Mouse (Mus musculus) MEL (cell line): ENCODE results near the gene Txnrd2.

ENCODE experiments used
- CTCF ChIP-seq, 3 experiments: IDR thresholded peaks in 2 of 3; conservative IDR thresholded peaks in 1 of 3; 2 replicates each; pipeline ENCODE4 v1.5.1; 2011 to 2012; ENCODE audit warnings: low read length in 3 of 3, low read depth in 2 of 3, mild to moderate bottlenecking in 2 of 3, improper control_type of control experiment in 1 of 3, inconsistent platforms in 1 of 3, mixed read lengths in 1 of 3, moderate library complexity in 1 of 3; ENCODE audit not compliant: control insufficient read depth in 1 of 3, insufficient read depth in 1 of 3, poor library complexity in 1 of 3, severe bottlenecking in 1 of 3
- ELF1 ChIP-seq: IDR thresholded peaks from 2 replicates; pipeline ENCODE4 v1.6.1; 2014; ENCODE audit warnings: low read depth, mild to moderate bottlenecking, inconsistent platforms, low read length, improper control_type of control experiment, moderate library complexity
- GATA1 ChIP-seq: IDR thresholded peaks from 2 replicates; pipeline ENCODE4 v1.6.1; 2011; ENCODE audit warnings: low read depth, low read length, improper control_type of control experiment
- KAT2A ChIP-seq: conservative IDR thresholded peaks from 2 replicates; pipeline ENCODE4 v1.6.1; 2012; ENCODE audit warnings: low read depth, low read length, improper control_type of control experiment, inconsistent platforms
- MAFK ChIP-seq: IDR thresholded peaks from 2 replicates; pipeline ENCODE4 v1.6.1; 2011; ENCODE audit warnings: low read depth, mild to moderate bottlenecking, low read length, improper control_type of control experiment, borderline replicate concordance
- MAX ChIP-seq: IDR thresholded peaks from 2 replicates; pipeline ENCODE4 v1.6.1; 2011; ENCODE audit warnings: low read length, improper control_type of control experiment
- MEF2A ChIP-seq: IDR thresholded peaks from 2 replicates; pipeline ENCODE4 v1.6.1; 2014; ENCODE audit warnings: low read depth, mild to moderate bottlenecking, inconsistent platforms, low read length, improper control_type of control experiment; ENCODE audit not compliant: poor library complexity, insufficient replicate concordance, severe bottlenecking; ENCODE audit errors: extremely low read depth
- MYC ChIP-seq: IDR thresholded peaks from 2 replicates; pipeline ENCODE4 v1.6.1; 2011; ENCODE audit warnings: low read depth, mild to moderate bottlenecking, low read length, improper control_type of control experiment, moderate library complexity
- NELFE ChIP-seq: IDR thresholded peaks from 2 replicates; pipeline ENCODE4 v1.6.1; 2011; ENCODE audit warnings: low read depth, low read length, improper control_type of control experiment
- POLR2A ChIP-seq, 2 experiments: IDR thresholded peaks; 2 replicates each; pipeline ENCODE4 v1.6.1; 2011 to 2012; ENCODE audit warnings: low read length in 2 of 2, mild to moderate bottlenecking in 2 of 2, control low read depth in 1 of 2, improper control_type of control experiment in 1 of 2, low read depth in 1 of 2, moderate library complexity in 1 of 2; ENCODE audit not compliant: control insufficient read depth in 1 of 2, insufficient read depth in 1 of 2, poor library complexity in 1 of 2
- TAL1 ChIP-seq: IDR thresholded peaks from 2 replicates; pipeline ENCODE4 v1.6.1; 2012; ENCODE audit warnings: mild to moderate bottlenecking, inconsistent platforms, low read length, moderate library complexity, mixed read lengths
- TBP ChIP-seq: IDR thresholded peaks from 2 replicates; pipeline ENCODE4 v1.8.0; 2011; ENCODE audit warnings: low read depth, low read length, improper control_type of control experiment
- USF1 ChIP-seq: IDR thresholded peaks from 2 replicates; pipeline ENCODE4 v1.6.1; 2014; ENCODE audit warnings: low read depth, mild to moderate bottlenecking, inconsistent platforms, low read length, improper control_type of control experiment, moderate library complexity

DNA sequence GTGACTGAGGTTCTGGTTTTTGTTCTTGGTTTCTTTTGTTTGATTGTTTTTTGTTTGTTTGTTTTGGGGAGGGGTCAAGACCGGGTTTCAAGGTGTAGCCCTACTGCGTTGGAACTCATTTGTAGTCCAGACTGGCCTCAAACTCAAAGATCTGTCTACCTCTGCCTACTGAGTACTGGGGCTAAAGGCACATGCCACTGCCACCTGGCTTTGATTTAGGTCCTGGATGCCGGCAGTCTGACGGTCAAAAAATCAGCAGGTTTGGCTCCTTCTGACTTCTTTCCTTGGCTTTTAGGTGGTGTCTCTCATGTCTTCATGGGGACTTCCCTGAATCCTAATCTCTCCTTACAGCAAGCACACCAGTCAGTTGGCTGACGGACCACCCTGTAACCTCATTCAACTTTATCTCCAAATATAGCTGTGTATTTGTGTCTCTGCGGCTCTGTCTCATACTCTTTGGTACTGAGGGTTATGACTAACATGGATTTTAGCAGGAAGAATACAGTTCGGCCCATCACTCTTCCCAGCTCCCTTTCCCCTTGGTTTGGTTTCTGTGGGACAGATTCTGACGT is 4.5 kb downstream of the Txnrd2 start:
- no peak for TF ChIP-seq MEF2A
- peak; percentile 43; the same call in 1 of the 2 replicates for TF ChIP-seq GATA1
- TF ChIP-seq TBP, result no peak
- TF ChIP-seq POLR2A (IDR thresholded peaks at IDR 0.05; ENCODE audit: control insufficient read depth in 1 of 2, insufficient read depth in 1 of 2, low read depth in 1 of 2, low read length in 2 of 2, poor library complexity in 1 of 2), result no peak
- no peak for TF ChIP-seq CTCF (IDR thresholded peaks at IDR 0.05 in 2 of 3, conservative IDR thresholded peaks at IDR 0.05 in 1 of 3; ENCODE audit: control insufficient read depth in 1 of 3, insufficient read depth in 1 of 3, low read depth in 2 of 3, low read length in 3 of 3, poor library complexity in 1 of 3, severe bottlenecking in 1 of 3)
- TF ChIP-seq NELFE, result no peak
- TF ChIP-seq MAX, result no peak
- no peak for TF ChIP-seq MAFK
- no peak for TF ChIP-seq KAT2A
- peak; percentile 58 for TF ChIP-seq TAL1
- no peak for TF ChIP-seq MYC
- TF ChIP-seq ELF1, result no peak
- no peak for TF ChIP-seq USF1
